ENCODE assay signal across 11 mouse cellular contexts in the genomic region with DNA sequence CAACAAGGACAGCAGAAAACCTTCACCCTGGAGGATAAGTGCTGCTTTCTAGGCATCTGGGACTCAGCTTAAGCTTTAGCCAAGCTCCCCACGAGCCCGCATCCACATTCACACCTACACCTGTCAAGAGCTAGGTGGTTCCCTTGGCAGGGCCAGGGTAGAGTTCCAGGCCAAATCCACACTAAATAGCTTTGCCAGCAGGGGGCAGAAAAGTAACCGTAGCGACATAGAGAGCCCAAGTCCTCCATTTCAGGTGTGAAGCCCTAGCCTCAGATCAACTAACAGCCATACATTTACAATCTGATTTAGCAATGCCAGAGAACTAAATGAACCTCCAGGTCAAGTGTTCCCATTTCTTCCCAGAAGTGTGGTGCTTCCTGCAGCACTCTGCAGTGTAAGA.
DNase-seq lines count a peak whose midpoint lies in the region; ATAC-seq and TF ChIP-seq lines count a peak whose summit lies in the region.
"Had no signal": no experiment of that assay in that cellular context is flagged by ENCODE, and none has a peak within 500 bp of the region (broad histone marks: within the 10 kb centered on the region; RNA-seq: fewer than 3 reads in every experiment).

No protein-coding gene starts in this region.

- H3K27me3 ChIP-seq in kidney, embryonic 14.5 days (ENCODE audit: control insufficient read depth, insufficient read depth, low read length): no peaks in the 10 kb centered on the region
- H3K27me3 ChIP-seq in E14TG2a.4 (ENCODE audit: insufficient read depth, low read length): no peaks in the 10 kb centered on the region
- H3K27me3 ChIP-seq in midbrain, embryonic 11.5 days (ENCODE audit: control insufficient read depth, insufficient read depth, low read length): peaks cover 36% of the 10 kb centered on the region

- ATAC-seq in kidney, embryonic 14.5 days (ENCODE audit: low FRiP score, low TSS enrichment): no peak
- no peak for ATAC-seq in midbrain, embryonic 11.5 days (ENCODE audit: low FRiP score)

- H3K4me2 ChIP-seq in kidney, embryonic 14.5 days (replicated peaks; ENCODE audit: low read depth, low read length): no peak overlapping the region
- H3K4me2 ChIP-seq in midbrain, embryonic 11.5 days: peak overlapping the region; percentile 44

- no peaks in the 10 kb centered on the region for H3K4me1 ChIP-seq in kidney, embryonic 14.5 days (ENCODE audit: control insufficient read depth, insufficient read depth, low read length)
- no peaks in the 10 kb centered on the region for H3K4me1 ChIP-seq in E14TG2a.4 (replicated peaks; ENCODE audit: low read depth, low read length)
- no peaks in the 10 kb centered on the region for H3K4me1 ChIP-seq in midbrain, embryonic 11.5 days (ENCODE audit: control insufficient read depth, insufficient read depth, low read length)
- H3K4me1 ChIP-seq: megakaryocyte, embryonic 14.5 days had no signal

- no peaks in the 10 kb centered on the region for H3K36me3 ChIP-seq in kidney, embryonic 14.5 days (ENCODE audit: control insufficient read depth, insufficient read depth, low read length)
- H3K36me3 ChIP-seq in E14TG2a.4 (ENCODE audit: insufficient read depth, low read length): no peaks in the 10 kb centered on the region
- H3K36me3 ChIP-seq in midbrain, embryonic 11.5 days (ENCODE audit: control insufficient read depth, insufficient read depth, low read length): no peaks in the 10 kb centered on the region

- WGBS in kidney, embryonic 14.5 days: 32% methylated on average over 4 of the region's 4 CpGs
- 48% methylated on average over 4 of the region's 4 CpGs for WGBS in midbrain, embryonic 11.5 days

- H3K9ac ChIP-seq in kidney, embryonic 14.5 days (ENCODE audit: low read depth, low read length): no peak overlapping the region
- H3K9ac ChIP-seq in midbrain, embryonic 11.5 days (ENCODE audit: low read length): no peak overlapping the region

- peak; percentile 5 for DNase-seq in kidney, postnatal 10 days
- peak; percentile 53 for DNase-seq in brain, embryonic 14.5 days (ENCODE audit: low read depth)
- DNase-seq in midbrain, embryonic 11.5 days (ENCODE audit: low spot score, missing footprints): no peak
- DNase-seq in urinary bladder, postnatal 10 days (ENCODE audit: low spot score): no peak
- DNase-seq in frontal cortex, postnatal 10 days (ENCODE audit: low spot score in 2 of 2): no peak
- DNase-seq in kidney, postnatal 14 days: no peak
- DNase-seq: adrenal gland, adult 8-10 months had no signal

- no peak overlapping the region for H3K4me3 ChIP-seq in kidney, embryonic 14.5 days (ENCODE audit: low read length)
- H3K4me3 ChIP-seq in E14TG2a.4 (replicated peaks; ENCODE audit: low read length): no peak overlapping the region
- H3K4me3 ChIP-seq in midbrain, embryonic 11.5 days (ENCODE audit: low read depth, low read length): no peak overlapping the region
- H3K4me3 ChIP-seq: erythroblast, embryonic 14.5 days; megakaryocyte, embryonic 14.5 days had no signal

- H3K27ac ChIP-seq in kidney, embryonic 14.5 days (ENCODE audit: low read depth, low read length): no peak overlapping the region
- H3K27ac ChIP-seq in midbrain, embryonic 11.5 days (ENCODE audit: low read depth, low read length): no peak overlapping the region

- TF ChIP-seq CTCF in E14TG2a.4 (conservative IDR thresholded peaks at IDR 0.05; ENCODE audit: low read length): 0 out of 2 replicates have a peak, but pooled peaks have one; percentile 12
- TF ChIP-seq CTCF in brain, embryonic 14.5 days (IDR thresholded peaks at IDR 0.05; ENCODE audit: borderline replicate concordance, extremely low read depth, insufficient read depth, insufficient read length): peak; percentile 35; the same call in 1 of the 2 replicates

- no peak for TF ChIP-seq POLR2A in brain, embryonic 14.5 days (IDR thresholded peaks at IDR 0.05; ENCODE audit: borderline replicate concordance, extremely low read depth, insufficient read depth, insufficient read length, poor library complexity, severe bottlenecking)

- H3K9me3 ChIP-seq in kidney, embryonic 14.5 days (ENCODE audit: control insufficient read depth, low read length): no peaks in the 10 kb centered on the region
- H3K9me3 ChIP-seq in E14TG2a.4 (ENCODE audit: low read length): no peaks in the 10 kb centered on the region
- no peaks in the 10 kb centered on the region for H3K9me3 ChIP-seq in midbrain, embryonic 11.5 days (ENCODE audit: control insufficient read depth, low read length)
- H3K9me3 ChIP-seq: megakaryocyte, embryonic 14.5 days had no signal

Comparison
In these comparisons a context has a peak if more than half of its experiments do, and no peak if none do; other contexts are left out.
1. DNase-seq: peak in kidney, postnatal 10 days (single experiment) and brain, embryonic 14.5 days (single experiment); none in midbrain, embryonic 11.5 days (single experiment), urinary bladder, postnatal 10 days (single experiment), frontal cortex, postnatal 10 days (0 of 2) and kidney, postnatal 14 days (single experiment).